Mouse (Mus musculus) left cerebral cortex, adult 9 months (tissue): ENCODE measurements at regions not wholly inside any gene's neighbourhood (a gene's known extent, or its start where the extent isn't known, plus 50 kb on each side); places are given as distances from the start of the nearest gene placed in this dataset.

Source experiments
- DNase-seq, 2 experiments: peaks; one replicate each; pipeline ENCODE4 v3.0.0; 2022; ENCODE audit warnings: low spot score in 2 of 2

GRCm38 (mm10) chr16:76453457-76454200 lies 80.0 kb upstream of the Nrip1 start:
- no peak for DNase-seq

- no peak for DNase-seq
Measured at GRCm38 (mm10) chr16:76448773-76449172, 75.1 kb upstream of the Nrip1 start.

- DNase-seq = no peak
Measured at GRCm38 (mm10) chr16:76447033-76447432, 73.4 kb upstream of the Nrip1 start.

GRCm38 (mm10) chr16:76444668-76445067 lies 71.0 kb upstream of the Nrip1 start:
- no peak for DNase-seq

- DNase-seq = no peak
Measured at GRCm38 (mm10) chr16:76442635-76443034, 69.0 kb upstream of the Nrip1 start.

- DNase-seq = no peak
Measured at GRCm38 (mm10) chr16:76441803-76442448, 68.3 kb upstream of the Nrip1 start.

- no peak for DNase-seq
Measured at GRCm38 (mm10) chr16:76438093-76438883, 64.7 kb upstream of the Nrip1 start.

- no peak for DNase-seq
Measured at GRCm38 (mm10) chr16:76436290-76436689, 62.7 kb upstream of the Nrip1 start.

GRCm38 (mm10) chr16:76433076-76433825 lies 59.6 kb upstream of the Nrip1 start:
- peak in 1 of 2 experiments; percentile 44 for DNase-seq

- peak in 1 of 2 experiments; percentile 26 for DNase-seq
Measured at GRCm38 (mm10) chr16:76432304-76432703, 58.7 kb upstream of the Nrip1 start.

GRCm38 (mm10) chr16:76429156-76429555 lies 55.5 kb upstream of the Nrip1 start:
- no peak for DNase-seq

GRCm38 (mm10) chr16:76423964-76424363 lies 50.3 kb upstream of the Nrip1 start:
- no peak for DNase-seq
